In the genomic region with DNA sequence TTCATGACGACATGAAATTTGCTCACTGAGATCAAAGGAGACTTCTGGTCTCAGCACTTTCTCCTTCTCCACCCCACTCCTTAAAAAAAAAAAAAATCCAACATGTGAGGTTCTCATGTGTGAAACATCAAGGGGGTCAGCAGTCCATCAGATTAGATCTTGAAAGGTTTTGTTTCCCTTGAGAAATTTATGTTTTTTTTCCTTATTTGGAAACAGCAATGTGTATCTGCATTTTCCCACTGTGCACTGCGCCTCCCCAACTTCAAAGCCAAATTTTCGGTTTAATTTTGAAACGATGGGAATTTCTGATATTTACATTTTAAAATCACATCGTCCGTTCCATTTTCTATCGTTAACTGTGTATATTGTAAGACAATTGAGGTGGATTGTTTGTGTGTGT, we compare ENCODE assay signal across 8 mouse cellular contexts. TPM values are rescaled to one million over a fixed set of nuclear protein-coding genes. Genes with fewer than 3 reads are reported as not detected.
A peak's percentile ranks its signal among the peaks of the same experiment; 100 is the strongest.
DNase-seq lines count a peak whose midpoint lies in the region; ATAC-seq lines count a peak whose summit lies in the region.

No protein-coding gene starts in this region.

- H3K9me3 ChIP-seq in heart, embryonic 13.5 days, result no peaks in the 10 kb centered on the region
- no peaks in the 10 kb centered on the region for H3K9me3 ChIP-seq in heart, embryonic 16.5 days (replicated peaks; ENCODE audit: control insufficient read depth, low read length)

- peak overlapping the region; percentile 76 for H3K9ac ChIP-seq in heart, embryonic 13.5 days
- peak overlapping the region; percentile 77 for H3K9ac ChIP-seq in heart, embryonic 16.5 days (ENCODE audit: low read length)

- WGBS in heart, embryonic 13.5 days, result 7% methylated on average over 7 of the region's 7 CpGs
- 8% methylated on average over 7 of the region's 7 CpGs for WGBS in heart, embryonic 16.5 days

- H3K4me3 ChIP-seq in heart, embryonic 13.5 days, result peak overlapping the region; percentile 95
- peak overlapping the region; percentile 95 for H3K4me3 ChIP-seq in heart, embryonic 16.5 days (ENCODE audit: low read length)

- no peak for DNase-seq in heart, postnatal 4 days
- peak; percentile 72 for DNase-seq in MN1 (ENCODE audit: low spot score)
- DNase-seq in mesoderm, embryonic 11.5 days (ENCODE audit: low read depth, low spot score), result peak; percentile 12
- no peak for DNase-seq in spleen, adult 18-20 months
- no peak for DNase-seq in spleen, adult 12 weeks (ENCODE audit: low spot score)
- DNase-seq in urinary bladder, postnatal 4 days (ENCODE audit: low spot score in 2 of 2), result no peak

- no peaks in the 10 kb centered on the region for H3K36me3 ChIP-seq in heart, embryonic 13.5 days
- no peaks in the 10 kb centered on the region for H3K36me3 ChIP-seq in heart, embryonic 16.5 days (ENCODE audit: control insufficient read depth, insufficient read depth)

- peak overlapping the region; percentile 69 for H3K4me2 ChIP-seq in heart, embryonic 13.5 days
- peak overlapping the region; percentile 65 for H3K4me2 ChIP-seq in heart, embryonic 16.5 days (ENCODE audit: low read depth, low read length)

- no peaks in the 10 kb centered on the region for H3K27me3 ChIP-seq in heart, embryonic 13.5 days (replicated peaks)
- no peaks in the 10 kb centered on the region for H3K27me3 ChIP-seq in heart, embryonic 16.5 days (ENCODE audit: control insufficient read depth, insufficient read depth, low read length)

- peak overlapping the region; percentile 89 for H3K27ac ChIP-seq in heart, embryonic 13.5 days (replicated peaks)
- peak overlapping the region; percentile 95; the same call in 1 of the 2 replicates for H3K27ac ChIP-seq in heart, embryonic 16.5 days (ENCODE audit: low read length)

- ATAC-seq in heart, embryonic 13.5 days (ENCODE audit: extremely low read depth, insufficient number of reproducible peaks, low FRiP score, low TSS enrichment), result no peak
- ATAC-seq in heart, embryonic 16.5 days (replicated peaks; ENCODE audit: extremely low read depth, insufficient read depth, low FRiP score), result no peak

- peaks cover 12% of the 10 kb centered on the region for H3K4me1 ChIP-seq in heart, embryonic 13.5 days
- H3K4me1 ChIP-seq in heart, embryonic 16.5 days (ENCODE audit: control insufficient read depth, insufficient read depth, low read length), result peaks cover 12% of the 10 kb centered on the region

RNA-seq across cellular contexts. Expression of gene Klhdc10, which starts 1.0 kb away (rescaled TPM):
- polyA plus RNA-seq in heart, embryonic 13.5 days (2015; fragmentation: Nextera tagmentation; extraction: Ambion mirVana), result 16.6 and 19.0 TPM in 2 replicates
- 10 to 100 TPM; 74.4 to 75.9 TPM for total RNA-seq in heart, postnatal 4 days (2021)
- 16.8 and 19.0 TPM in 2 replicates for polyA plus RNA-seq in heart, embryonic 16.5 days (2015; fragmentation: Nextera tagmentation; extraction: Ambion mirVana)

RNA-seq across cellular contexts. Expression of gene Zc3hc1, which starts 9.9 kb away (rescaled TPM):
- 44.2 and 46.0 TPM in 2 replicates for polyA plus RNA-seq in heart, embryonic 13.5 days (2015; fragmentation: Nextera tagmentation; extraction: Ambion mirVana)
- total RNA-seq in heart, postnatal 4 days (2021), result 10 to 100 TPM; 22.9 to 24.5 TPM
- 38.7 and 40.5 TPM in 2 replicates for polyA plus RNA-seq in heart, embryonic 16.5 days (2015; fragmentation: Nextera tagmentation; extraction: Ambion mirVana)

Comparison
In these comparisons a context has a peak if more than half of its experiments do, and no peak if none do; other contexts are left out.
1. DNase-seq: peak in MN1 (single experiment) and mesoderm, embryonic 11.5 days (single experiment); none in heart, postnatal 4 days (single experiment), spleen, adult 18-20 months (0 of 2), spleen, adult 12 weeks (single experiment) and urinary bladder, postnatal 4 days (0 of 2).